Mouse (Mus musculus): Measurements from ENCODE around the gene Shroom3. TPM values are rescaled to one million over a fixed set of nuclear protein-coding genes. Genes with fewer than 3 reads are reported as not detected.

Gene Shroom3
- total and polyA plus RNA-seq, 3 experiments: not detected

GRCm38 (mm10) chr5:92742701-92743100 is 59.5 kb downstream of the Shroom3 start:
- H3K36me3 ChIP-seq (ENCODE audit: control insufficient read depth in 1 of 2, insufficient read depth in 2 of 2, low read length in 2 of 2): no peaks in the 10 kb centered on the region
- H3K9me3 ChIP-seq (replicated peaks; ENCODE audit: insufficient read depth, low read length): no peaks in the 10 kb centered on the region
- DNase-seq (ENCODE audit: low read depth, low spot score): no peak
- TF ChIP-seq ETS1 (IDR thresholded peaks at IDR 0.05; ENCODE audit: low read depth, low read length): no peak
- no peak for TF ChIP-seq ZC3H11A (IDR thresholded peaks at IDR 0.05; ENCODE audit: low read depth, low read length)
- no peak for TF ChIP-seq TBP (IDR thresholded peaks at IDR 0.05; ENCODE audit: low read depth, low read length)
- TF ChIP-seq NELFE (IDR thresholded peaks at IDR 0.05; ENCODE audit: low read depth, low read length): no peak
- H3K9ac ChIP-seq (ENCODE audit: control insufficient read depth, low read depth, low read length, poor library complexity, severe bottlenecking): no peak overlapping the region
- no peak overlapping the region for H3K27ac ChIP-seq (ENCODE audit: control insufficient read depth, low read depth, low read length)
- H3K27me3 ChIP-seq (ENCODE audit: control insufficient read depth in 1 of 2, insufficient read depth in 2 of 2, low read length in 2 of 2): no peaks in the 10 kb centered on the region; a peak in 1 of 4 replicates
- H3K79me2 ChIP-seq (ENCODE audit: control insufficient read depth, insufficient read depth, low read length, poor library complexity): no peaks in the 10 kb centered on the region
- no peak overlapping the region for H3K4me3 ChIP-seq (ENCODE audit: control insufficient read depth in 1 of 2, insufficient read depth in 1 of 2, low read depth in 2 of 2, low read length in 2 of 2)
- no peaks in the 10 kb centered on the region for H3K4me1 ChIP-seq (ENCODE audit: control insufficient read depth in 1 of 2, insufficient read depth in 2 of 2, low read length in 2 of 2)

DNA sequence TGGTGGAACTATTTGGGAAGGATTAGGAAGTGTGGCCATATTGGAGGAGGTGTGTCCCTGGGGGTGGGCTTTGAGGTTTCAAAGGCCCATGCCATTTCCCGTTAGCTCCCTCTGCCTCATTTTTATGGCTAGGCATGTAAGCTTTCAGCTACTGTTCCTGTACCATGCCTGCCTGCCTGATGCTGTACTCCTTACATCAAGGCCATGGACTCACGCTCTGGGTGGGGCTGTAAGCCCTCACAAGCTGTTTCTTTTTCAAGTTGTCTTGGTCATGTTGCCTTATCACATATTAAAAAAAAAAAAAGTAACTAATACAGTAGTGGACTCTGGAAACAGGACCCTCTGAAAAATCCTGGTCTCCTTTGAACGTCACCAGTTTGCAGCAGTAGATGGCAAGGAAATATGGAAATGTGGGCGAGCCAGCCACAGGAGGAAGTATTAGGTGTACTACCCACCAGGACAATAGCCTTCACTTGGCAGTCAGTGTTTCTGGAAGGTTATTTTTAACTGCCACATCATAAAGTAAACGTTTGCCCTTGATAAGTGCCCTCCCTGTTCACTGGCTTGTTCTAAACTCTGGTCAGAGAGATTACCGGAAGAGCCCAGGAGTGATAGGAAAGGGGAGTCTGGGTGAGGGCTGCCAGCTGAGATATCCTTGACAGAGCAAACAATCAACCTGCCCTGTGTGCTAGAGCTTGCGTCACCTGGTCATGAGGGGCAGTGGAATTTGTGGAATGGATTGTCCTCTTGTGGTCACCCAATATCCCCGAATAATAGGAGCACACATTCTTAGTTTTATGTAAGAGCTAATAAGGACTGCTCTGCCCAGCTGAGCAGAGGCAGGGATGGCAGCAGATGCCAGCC is 62.4 kb downstream of the Shroom3 start:
- no peaks in the 10 kb centered on the region for H3K79me2 ChIP-seq (ENCODE audit: control insufficient read depth, insufficient read depth, low read length, poor library complexity)
- no peaks in the 10 kb centered on the region for H3K4me1 ChIP-seq (ENCODE audit: control insufficient read depth in 1 of 2, insufficient read depth in 2 of 2, low read length in 2 of 2)
- DNase-seq (ENCODE audit: low read depth, low spot score): no peak
- H3K9me3 ChIP-seq (replicated peaks; ENCODE audit: insufficient read depth, low read length): no peaks in the 10 kb centered on the region
- no peak overlapping the region for H3K4me3 ChIP-seq (ENCODE audit: control insufficient read depth in 1 of 2, insufficient read depth in 1 of 2, low read depth in 2 of 2, low read length in 2 of 2)
- H3K36me3 ChIP-seq (ENCODE audit: control insufficient read depth in 1 of 2, insufficient read depth in 2 of 2, low read length in 2 of 2): no peaks in the 10 kb centered on the region
- no peaks in the 10 kb centered on the region; a peak in 1 of 4 replicates for H3K27me3 ChIP-seq (ENCODE audit: control insufficient read depth in 1 of 2, insufficient read depth in 2 of 2, low read length in 2 of 2)
- no peak overlapping the region for H3K9ac ChIP-seq (ENCODE audit: control insufficient read depth, low read depth, low read length, poor library complexity, severe bottlenecking)
- TF ChIP-seq NRF1 (IDR thresholded peaks at IDR 0.05; ENCODE audit: insufficient read depth, low read depth, low read length, poor library complexity, severe bottlenecking) (no peak), POLR2AphosphoS2 (IDR thresholded peaks at IDR 0.05; ENCODE audit: low read length) (no peak), SMC3 (IDR thresholded peaks at IDR 0.05; ENCODE audit: low read depth, low read length) (no peak), ZC3H11A (IDR thresholded peaks at IDR 0.05; ENCODE audit: low read depth, low read length) (no peak)
- no peak overlapping the region for H3K27ac ChIP-seq (ENCODE audit: control insufficient read depth, low read depth, low read length)

DNA sequence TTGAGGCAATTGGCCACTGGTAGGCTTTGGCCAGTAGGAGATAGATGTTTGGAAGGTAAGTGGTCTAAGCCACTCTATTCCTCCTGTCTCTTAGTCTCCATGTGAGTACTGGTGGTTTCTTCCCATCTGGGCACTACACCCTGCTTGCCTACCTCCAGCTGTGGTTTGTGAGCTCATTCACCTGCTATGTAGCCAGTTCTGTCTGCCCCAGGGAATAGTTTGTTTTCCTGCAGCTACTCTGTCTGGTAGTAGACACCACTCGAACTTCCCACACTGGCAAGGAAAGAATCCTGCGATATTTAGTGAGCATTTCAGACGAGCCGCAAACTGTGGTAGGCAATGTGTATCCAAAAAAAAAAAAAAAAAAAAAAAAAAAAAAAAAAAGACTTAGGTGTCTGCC is 68.3 kb downstream of the Shroom3 start:
- no peaks in the 10 kb centered on the region for H3K4me1 ChIP-seq (ENCODE audit: control insufficient read depth in 1 of 2, insufficient read depth in 2 of 2, low read length in 2 of 2)
- TF ChIP-seq CHD2 (IDR thresholded peaks at IDR 0.05; ENCODE audit: low read length) (no peak), MAZ (IDR thresholded peaks at IDR 0.05; ENCODE audit: low read depth, low read length) (no peak), MEF2A (IDR thresholded peaks at IDR 0.05; ENCODE audit: extremely low read depth, insufficient replicate concordance, low read depth, low read length, poor library complexity, severe bottlenecking) (no peak), ZC3H11A (IDR thresholded peaks at IDR 0.05; ENCODE audit: low read depth, low read length) (no peak), POLR2A (IDR thresholded peaks at IDR 0.05; ENCODE audit: control insufficient read depth in 1 of 2, insufficient read depth in 1 of 2, low read depth in 1 of 2, low read length in 2 of 2, poor library complexity in 1 of 2) (no peak), GATA1 (IDR thresholded peaks at IDR 0.05; ENCODE audit: low read depth, low read length) (no peak), ZNF384 (IDR thresholded peaks at IDR 0.05; ENCODE audit: low read depth, low read length) (no peak), MYB (IDR thresholded peaks at IDR 0.05; ENCODE audit: low read depth, low read length) (no peak), RAD21 (IDR thresholded peaks at IDR 0.05; ENCODE audit: low read depth, low read length) (no peak), TAL1 (IDR thresholded peaks at IDR 0.05; ENCODE audit: low read length) (no peak), MAX (IDR thresholded peaks at IDR 0.05; ENCODE audit: low read length) (no peak)
- DNase-seq (ENCODE audit: low read depth, low spot score): no peak
- no peak overlapping the region for H3K27ac ChIP-seq (ENCODE audit: control insufficient read depth, low read depth, low read length)
- no peaks in the 10 kb centered on the region for H3K9me3 ChIP-seq (replicated peaks; ENCODE audit: insufficient read depth, low read length)
- H3K9ac ChIP-seq (ENCODE audit: control insufficient read depth, low read depth, low read length, poor library complexity, severe bottlenecking): no peak overlapping the region
- no peaks in the 10 kb centered on the region for H3K36me3 ChIP-seq (ENCODE audit: control insufficient read depth in 1 of 2, insufficient read depth in 2 of 2, low read length in 2 of 2)
- no peaks in the 10 kb centered on the region for H3K27me3 ChIP-seq (ENCODE audit: control insufficient read depth in 1 of 2, insufficient read depth in 2 of 2, low read length in 2 of 2)
- H3K4me3 ChIP-seq (ENCODE audit: control insufficient read depth in 1 of 2, insufficient read depth in 1 of 2, low read depth in 2 of 2, low read length in 2 of 2): no peak overlapping the region
- H3K79me2 ChIP-seq (ENCODE audit: control insufficient read depth, insufficient read depth, low read length, poor library complexity): no peaks in the 10 kb centered on the region
